7 mouse cellular contexts compared by ENCODE assay signal in the genomic region with DNA sequence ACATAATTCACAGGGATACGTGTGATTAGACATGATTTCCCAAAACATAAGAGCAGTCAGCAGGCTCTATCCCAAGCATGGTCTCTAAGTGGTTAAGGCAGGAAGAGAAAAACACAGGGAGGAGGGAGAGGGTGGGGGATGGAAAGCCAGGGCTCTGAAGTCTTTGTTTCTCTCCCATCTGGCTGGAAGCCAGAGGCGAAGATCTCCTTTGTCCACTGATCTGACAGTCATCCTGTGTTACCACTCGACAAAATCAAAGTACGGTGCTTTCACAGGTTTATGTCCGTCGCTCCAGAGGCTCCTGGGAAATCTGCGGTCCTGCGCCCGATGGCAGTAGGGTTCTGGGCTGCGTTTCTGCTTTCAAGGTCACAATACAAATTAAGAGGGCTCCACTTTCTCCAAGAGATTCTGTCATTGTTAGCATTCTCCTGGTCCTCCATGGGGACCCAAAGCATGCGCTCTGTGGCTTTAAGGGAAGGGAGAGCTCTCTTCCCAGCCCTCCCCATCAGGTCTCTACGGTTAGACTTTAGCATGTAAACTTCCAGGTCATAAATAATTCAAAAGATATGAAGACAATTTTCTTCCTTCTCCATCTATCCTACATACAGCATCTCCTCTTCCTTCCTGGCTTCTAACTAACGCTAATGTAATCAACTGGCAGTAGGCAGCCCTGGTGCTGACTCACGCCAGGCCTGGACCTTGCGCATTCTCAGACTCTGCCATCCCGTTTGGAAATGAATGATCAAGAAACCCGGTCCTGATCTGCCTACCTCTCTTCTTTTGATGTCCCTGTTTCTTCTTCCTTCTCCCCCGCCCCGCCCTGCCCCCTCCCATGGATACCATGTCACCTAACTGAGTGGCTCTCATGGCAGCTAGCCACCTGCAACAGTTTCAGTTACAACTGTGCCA.
DNase-seq lines count a peak whose midpoint lies in the region; ATAC-seq lines count a peak whose summit lies in the region.

No protein-coding gene starts in this region.

- H3K4me3 ChIP-seq in heart, embryonic 14.5 days (ENCODE audit: control insufficient read depth in 1 of 2, insufficient read depth in 1 of 2, low read depth in 1 of 2, low read length in 2 of 2): no peak overlapping the region
- H3K4me3 ChIP-seq in limb, embryonic 13.5 days: no peak overlapping the region

- no peaks in the 10 kb centered on the region for H3K9me3 ChIP-seq in heart, embryonic 14.5 days (ENCODE audit: control insufficient read depth, low read length)
- no peaks in the 10 kb centered on the region for H3K9me3 ChIP-seq in limb, embryonic 13.5 days

- ATAC-seq in heart, embryonic 14.5 days (ENCODE audit: insufficient number of reproducible peaks, insufficient read depth, low FRiP score, low read depth): 0 out of 2 replicates have a peak, but pooled peaks have one; percentile 20
- ATAC-seq in limb, embryonic 13.5 days (ENCODE audit: low FRiP score, low read depth): 0 out of 2 replicates have a peak, but pooled peaks have one; percentile 11

- peaks cover 18 to 22% of the 10 kb centered on the region in 2 experiments for H3K4me1 ChIP-seq in heart, embryonic 14.5 days (ENCODE audit: control insufficient read depth in 2 of 2, insufficient read depth in 2 of 2, low read length in 2 of 2)
- H3K4me1 ChIP-seq in limb, embryonic 13.5 days: peaks cover 15% of the 10 kb centered on the region

- intact Hi-C loops in left cerebral cortex, postnatal 4 days (cut with DNase I): loop anchor here (10.0 kb wide), 1 partner anchor 459 kb away; the partner anchor contains the start of gene 4933402D24Rik
- intact Hi-C loops in gastrocnemius, postnatal 36 days (cut with DNase I): no loop called here

- H3K27ac ChIP-seq in heart, embryonic 14.5 days (replicated peaks in 1 of 2; ENCODE audit: control insufficient read depth in 1 of 2, insufficient read depth in 1 of 2, low read depth in 2 of 2, low read length in 2 of 2): peak overlapping the region in 1 of 2 experiments; percentile 35; a peak in 1 of 4 replicates
- no peak overlapping the region for H3K27ac ChIP-seq in limb, embryonic 13.5 days

- H3K27me3 ChIP-seq in heart, embryonic 14.5 days (ENCODE audit: control insufficient read depth, insufficient read depth, low read length): no peaks in the 10 kb centered on the region
- H3K27me3 ChIP-seq in limb, embryonic 13.5 days: no peaks in the 10 kb centered on the region

- H3K9ac ChIP-seq in heart, embryonic 14.5 days (ENCODE audit: low read length): no peak overlapping the region
- H3K9ac ChIP-seq in limb, embryonic 13.5 days: no peak overlapping the region

- peak; percentile 49 for DNase-seq in left cerebral cortex, postnatal 4 days
- no peak for DNase-seq in left cerebral cortex, adult 11 months (ENCODE audit: low spot score)
- DNase-seq in cerebellum, postnatal 36 days: peak; percentile 22 to 36
- no peak for DNase-seq in urinary bladder, postnatal 25 days (ENCODE audit: low spot score)
- no peak for DNase-seq in gastrocnemius, postnatal 36 days

- H3K4me2 ChIP-seq in heart, embryonic 14.5 days (ENCODE audit: low read length): peak overlapping the region; percentile 31
- no peak overlapping the region for H3K4me2 ChIP-seq in limb, embryonic 13.5 days (replicated peaks)

- no peaks in the 10 kb centered on the region for H3K36me3 ChIP-seq in heart, embryonic 14.5 days (ENCODE audit: control insufficient read depth, insufficient read depth, low read length)
- no peaks in the 10 kb centered on the region for H3K36me3 ChIP-seq in limb, embryonic 13.5 days

- 70% methylated on average over 19 of the region's 19 CpGs for WGBS in heart, embryonic 14.5 days
- WGBS in limb, embryonic 13.5 days: 82% methylated on average over 19 of the region's 19 CpGs

Comparison
In these comparisons a context has a peak if more than half of its experiments do, and no peak if none do; other contexts are left out.
1. DNase-seq: peak in left cerebral cortex, postnatal 4 days (single experiment) and cerebellum, postnatal 36 days (2 of 2); none in left cerebral cortex, adult 11 months (single experiment), urinary bladder, postnatal 25 days (single experiment) and gastrocnemius, postnatal 36 days (0 of 2).